Mouse (Mus musculus) liver, postnatal 0 days (tissue): ENCODE data around the gene Cd276.

Experiments used
- CTCF ChIP-seq: sonication (generic); IDR thresholded peaks from 2 replicates; pipeline ENCODE4 v1.5.1; 2016; ENCODE audit warnings: antibody characterized with exemption, low read depth
- EP300 ChIP-seq: IDR thresholded peaks from 2 replicates; pipeline ENCODE4 v1.6.1; 2016; ENCODE audit warnings: antibody characterized with exemption, low read depth, mild to moderate bottlenecking

- TF ChIP-seq CTCF = no peak
- no peak for TF ChIP-seq EP300
Measured at GRCm38 (mm10) chr9:58545428-58545827, 9.8 kb downstream of the Cd276 start.
